Mouse (Mus musculus): Measurements from ENCODE around the gene Kdm1b.

Gene Kdm1b

GRCm38 (mm10) chr13:47062756-47063155, 19.5 kb downstream of the Kdm1b start:
- DNase-seq (ENCODE audit: low spot score) = no peak

GRCm38 (mm10) chr13:47063985-47064760, 20.9 kb downstream of the Kdm1b start:
- DNase-seq (ENCODE audit: low spot score) = no peak

- no peak for DNase-seq (ENCODE audit: low spot score)
These were observed 23.2 kb downstream of the Kdm1b start for GRCm38 (mm10) chr13:47066516-47066915.

GRCm38 (mm10) chr13:47067001-47067400, 23.7 kb downstream of the Kdm1b start:
- DNase-seq (ENCODE audit: low spot score) = no peak

GRCm38 (mm10) chr13:47070329-47071080, 27.2 kb downstream of the Kdm1b start:
- DNase-seq (ENCODE audit: low spot score) = no peak

GRCm38 (mm10) chr13:47071871-47072270, 28.6 kb downstream of the Kdm1b start:
- DNase-seq (ENCODE audit: low spot score) = no peak

- DNase-seq (ENCODE audit: low spot score) = no peak
These were observed 29.2 kb downstream of the Kdm1b start for GRCm38 (mm10) chr13:47072484-47072883.

GRCm38 (mm10) chr13:47076156-47076555, 32.9 kb downstream of the Kdm1b start:
- no peak for DNase-seq (ENCODE audit: low spot score)

GRCm38 (mm10) chr13:47077367-47077766, 34.1 kb downstream of the Kdm1b start:
- DNase-seq (ENCODE audit: low spot score) = no peak

- DNase-seq (ENCODE audit: low spot score) = no peak
These were observed 35.5 kb downstream of the Kdm1b start for GRCm38 (mm10) chr13:47078799-47079198.

GRCm38 (mm10) chr13:47080905-47081505, 37.7 kb downstream of the Kdm1b start:
- no peak for DNase-seq (ENCODE audit: low spot score)

- no peak for DNase-seq (ENCODE audit: low spot score)
These were observed 45.1 kb downstream of the Kdm1b start for GRCm38 (mm10) chr13:47088433-47088832.

- no peak for DNase-seq (ENCODE audit: low spot score)
These were observed 46.0 kb downstream of the Kdm1b start for GRCm38 (mm10) chr13:47089271-47089670.

- no peak for DNase-seq (ENCODE audit: low spot score)
These were observed 50.5 kb downstream of the Kdm1b start for GRCm38 (mm10) chr13:47093791-47094190.

GRCm38 (mm10) chr13:47096591-47096990, 53.3 kb downstream of the Kdm1b start:
- DNase-seq (ENCODE audit: low spot score) = no peak

- no peak for DNase-seq (ENCODE audit: low spot score)
These were observed 56.0 kb downstream of the Kdm1b start for GRCm38 (mm10) chr13:47099265-47099664.

GRCm38 (mm10) chr13:47100587-47100986, 57.3 kb downstream of the Kdm1b start:
- no peak for DNase-seq (ENCODE audit: low spot score)

GRCm38 (mm10) chr13:47104146-47104545, 60.8 kb downstream of the Kdm1b start:
- DNase-seq (ENCODE audit: low spot score) = no peak

GRCm38 (mm10) chr13:47104856-47105541, 61.7 kb downstream of the Kdm1b start:
- DNase-seq (ENCODE audit: low spot score) = no peak

- peak; percentile 30 for DNase-seq (ENCODE audit: low spot score)
These were observed 62.6 kb downstream of the Kdm1b start, which contains the start of gene Dek for GRCm38 (mm10) chr13:47105711-47106579. TSS of gene Dek (minus strand) at chr13:47106201.

GRCm38 (mm10) chr13:47106580-47106888, 63.2 kb downstream of the Kdm1b start:
- DNase-seq (ENCODE audit: low spot score) = no peak
